ENCODE assay signal across 16 mouse cellular contexts in the genomic region with DNA sequence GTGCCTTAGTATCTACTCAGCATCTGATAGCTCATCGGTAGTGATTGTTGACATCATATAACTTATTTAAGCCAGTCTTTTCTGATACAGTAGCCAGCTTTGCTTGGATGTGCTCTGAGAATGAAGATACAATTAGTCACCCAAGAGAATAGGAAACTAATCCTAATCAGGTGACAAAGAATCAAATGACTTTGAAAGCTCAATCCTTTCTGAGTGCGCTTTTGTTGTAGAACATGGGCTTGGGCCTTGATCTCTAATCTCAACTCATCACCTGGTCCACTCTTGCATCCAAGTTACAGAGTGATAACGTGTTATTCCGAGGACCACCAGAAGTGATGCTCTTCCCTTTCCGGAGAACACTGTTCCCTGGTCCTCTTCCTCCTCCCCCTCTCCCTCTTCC.
"Had no signal": no experiment of that assay in that cellular context is flagged by ENCODE, and none has a peak within 500 bp of the region (broad histone marks: within the 10 kb centered on the region; RNA-seq: fewer than 3 reads in every experiment).

No protein-coding gene starts in this region.

- H3K4me1 ChIP-seq: neural tube, embryonic 15.5 days; stomach, embryonic 15.5 days had no signal

- H3K27me3 ChIP-seq: neural tube, embryonic 13.5 days; neural tube, embryonic 15.5 days; stomach, embryonic 15.5 days had no signal

- H3K4me2 ChIP-seq: neural tube, embryonic 13.5 days; neural tube, embryonic 15.5 days; stomach, embryonic 15.5 days had no signal

- DNase-seq: retina, postnatal 1 day; right cerebral cortex, adult 18-20 months; right cerebral cortex, postnatal 14 days; right cerebral cortex, postnatal 25 days; right cerebral cortex, postnatal 4 days; spleen, adult 18-20 months; thymus, adult 18-20 months; thymus, adult 2 months; thymus, postnatal 14 days; thymus, postnatal 25 days; thymus, postnatal 36 days; thymus, postnatal 4 days had no signal

- H3K36me3 ChIP-seq: neural tube, embryonic 13.5 days; neural tube, embryonic 15.5 days; stomach, embryonic 15.5 days had no signal

- H3K4me3 ChIP-seq: neural tube, embryonic 13.5 days; neural tube, embryonic 15.5 days; stomach, embryonic 15.5 days had no signal

- H3K9me3 ChIP-seq: neural tube, embryonic 13.5 days; neural tube, embryonic 15.5 days; stomach, embryonic 15.5 days had no signal

- H3K27ac ChIP-seq: neural tube, embryonic 13.5 days; neural tube, embryonic 15.5 days; stomach, embryonic 15.5 days; stomach, postnatal 0 days had no signal

- H3K9ac ChIP-seq: neural tube, embryonic 13.5 days; neural tube, embryonic 15.5 days; stomach, embryonic 15.5 days had no signal
